Mouse (Mus musculus) right cerebral cortex, adult 2 months (tissue): ENCODE measurements around the gene Serinc5.

ENCODE experiments used
- DNase-seq, 2 experiments: peaks; one replicate each; pipeline ENCODE4 v3.0.0; 2021 to 2022; ENCODE audit warnings: low spot score in 2 of 2

Gene Serinc5

GRCm38 (mm10) chr13:92704189-92704588 is 93.3 kb downstream of the Serinc5 start:
- no peak for DNase-seq

GRCm38 (mm10) chr13:92705016-92705535 is 94.2 kb downstream of the Serinc5 start:
- DNase-seq = no peak

DNA sequence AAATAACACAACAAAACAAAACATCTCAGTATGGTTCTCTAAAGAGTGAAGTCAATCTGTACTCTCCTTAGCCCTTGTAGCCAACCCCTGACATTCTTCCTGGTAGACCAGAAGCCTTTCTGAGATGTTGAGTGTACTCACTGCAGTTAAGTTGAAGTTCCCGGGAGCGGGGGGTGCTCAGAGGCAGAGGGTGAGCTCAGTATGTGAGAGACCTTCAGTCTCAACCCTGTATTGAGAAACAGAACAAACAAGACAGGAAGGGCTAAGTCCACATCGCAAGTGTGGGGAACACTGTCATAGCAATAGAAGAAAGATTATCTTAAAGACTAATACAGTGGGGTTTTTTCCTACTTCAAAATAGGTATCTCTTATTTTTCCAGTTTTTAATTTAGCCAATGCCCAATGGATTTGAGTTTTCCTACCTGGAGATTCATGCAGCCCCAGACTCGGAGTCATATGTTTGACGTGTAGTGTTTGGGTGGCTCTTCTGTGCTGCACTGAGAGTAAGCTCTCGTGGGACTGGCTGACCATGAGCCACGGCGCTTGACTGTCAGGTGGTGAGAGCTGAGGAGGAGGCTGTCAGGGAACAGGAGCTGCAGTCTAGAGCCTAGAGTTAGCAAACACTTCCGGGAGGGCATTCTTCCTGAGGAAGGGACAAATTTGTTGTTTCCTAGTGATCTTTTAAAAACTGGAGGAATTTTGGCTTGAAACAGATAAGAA is 95.6 kb downstream of the Serinc5 start:
- no peak for DNase-seq

GRCm38 (mm10) chr13:92707941-92708340 is 97.0 kb downstream of the Serinc5 start:
- DNase-seq = no peak

- DNase-seq = no peak
Observed at GRCm38 (mm10) chr13:92708466-92708865, 97.6 kb downstream of the Serinc5 start.

DNA sequence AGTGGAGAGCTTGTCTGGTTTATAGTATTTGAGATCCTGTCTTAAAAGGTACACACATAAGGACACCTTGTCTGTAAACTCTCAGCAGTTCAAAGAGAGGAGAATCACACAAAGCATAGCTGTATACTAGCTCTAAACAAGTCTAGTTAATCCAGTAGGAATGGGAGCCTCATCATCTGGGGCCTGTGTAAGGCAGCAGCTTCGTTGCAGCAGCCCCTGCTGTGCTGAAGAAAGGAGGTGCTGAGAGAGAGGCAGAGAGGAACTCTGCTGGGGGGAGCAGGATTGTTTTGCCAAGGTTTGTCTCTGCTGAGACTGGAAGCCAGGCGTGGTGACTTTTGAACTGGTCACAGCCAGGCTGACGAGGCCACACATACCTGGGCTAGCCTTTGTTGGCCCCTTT is 98.6 kb downstream of the Serinc5 start:
- DNase-seq = no peak

DNA sequence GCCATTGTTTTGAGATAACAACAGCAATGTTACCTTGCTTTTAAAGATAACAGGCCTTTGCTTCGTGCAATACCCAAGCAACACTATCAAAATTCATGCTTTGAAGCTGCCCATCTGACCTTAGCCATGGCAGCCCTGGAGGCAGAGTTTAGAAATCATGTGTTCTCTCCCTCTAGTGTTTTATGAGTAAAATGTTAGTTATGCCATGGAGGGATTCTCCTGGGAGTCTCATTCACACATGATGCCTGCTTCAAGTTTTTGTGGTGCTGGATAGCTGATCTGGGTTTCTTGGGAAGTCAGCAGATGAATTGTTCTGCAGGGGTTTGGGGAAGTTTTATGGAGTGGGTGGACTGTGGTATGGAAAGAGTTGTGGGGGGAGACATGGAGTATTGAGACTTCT is 99.5 kb downstream of the Serinc5 start:
- DNase-seq = no peak

DNA sequence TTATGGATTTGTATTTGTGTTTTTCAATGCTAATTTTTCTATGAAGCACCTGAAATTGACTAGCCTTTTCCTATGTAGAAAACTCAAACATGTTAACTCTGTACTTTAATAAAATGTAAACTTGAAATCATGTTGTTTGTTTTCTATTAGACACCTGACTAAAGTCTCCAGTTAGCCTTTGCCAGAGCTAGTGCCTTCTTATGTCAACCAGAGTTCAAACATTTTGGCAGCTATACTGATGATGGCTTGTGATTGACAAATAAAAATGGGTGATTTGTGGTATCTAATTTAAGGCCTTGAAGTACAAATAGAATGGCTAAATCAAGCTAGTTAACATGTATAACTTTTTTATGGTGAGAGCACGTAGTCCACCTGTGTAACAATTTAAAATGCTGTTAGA is 100.9 kb downstream of the Serinc5 start:
- no peak for DNase-seq

DNA sequence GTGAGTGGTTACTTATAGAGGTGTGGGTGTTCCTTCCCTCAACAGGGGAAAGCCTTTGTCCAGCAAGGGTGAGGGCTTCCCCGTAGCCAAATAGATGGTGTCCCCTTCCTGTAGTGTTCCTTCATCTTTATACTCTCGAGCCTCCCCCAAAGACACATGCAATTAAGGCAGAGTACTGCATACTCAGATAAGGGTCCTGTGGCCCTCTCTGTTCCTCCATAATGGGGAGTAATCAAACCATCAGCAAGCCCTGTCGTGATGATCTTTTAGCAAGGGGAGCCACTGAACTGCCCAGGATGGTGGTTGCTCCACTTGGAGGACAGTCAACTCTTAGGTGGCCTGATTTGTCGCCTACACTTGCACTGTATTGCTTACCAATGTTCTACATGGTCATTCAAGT is 101.7 kb downstream of the Serinc5 start:
- no peak for DNase-seq

DNA sequence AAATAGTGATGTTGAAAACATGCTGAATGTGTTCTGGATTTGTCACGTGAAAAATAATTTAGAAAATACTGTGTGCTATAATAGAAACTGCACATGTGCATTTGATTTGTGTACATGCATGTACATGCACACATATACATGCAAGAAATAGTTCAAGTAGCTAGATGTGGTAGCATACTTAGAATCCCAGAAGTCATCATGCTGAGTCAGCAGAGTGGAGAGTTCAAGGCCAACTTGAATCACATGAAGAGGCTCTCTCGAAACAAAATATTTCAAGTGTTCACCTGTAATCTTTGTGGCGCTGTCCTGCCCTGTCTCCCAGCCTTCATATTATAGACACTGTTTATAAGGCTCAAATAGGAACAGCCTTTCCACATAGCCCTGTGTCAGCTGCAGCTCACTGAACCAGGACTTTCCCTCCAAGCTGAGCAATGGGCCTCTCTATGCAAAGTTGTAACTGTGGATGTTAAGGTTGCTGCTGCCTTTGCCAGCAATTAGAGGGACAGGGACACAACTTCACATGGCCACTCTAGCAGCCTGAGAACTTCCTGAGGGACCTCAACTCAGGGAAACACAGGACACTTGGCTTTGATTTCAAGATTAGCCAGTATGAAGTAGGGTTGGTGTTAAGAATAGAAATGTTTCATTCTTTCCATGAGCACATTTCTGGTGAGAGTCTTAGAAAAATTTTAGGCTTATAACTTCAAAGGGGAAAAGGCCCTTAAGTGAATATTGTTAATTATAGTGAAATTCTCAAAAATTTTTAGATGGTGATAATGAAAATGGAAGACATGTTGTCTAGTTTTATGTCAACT is 107.2 kb downstream of the Serinc5 start:
- no peak for DNase-seq

- DNase-seq = no peak
Observed at GRCm38 (mm10) chr13:92721006-92721405, 110.1 kb downstream of the Serinc5 start.

GRCm38 (mm10) chr13:92722389-92722788 is 111.5 kb downstream of the Serinc5 start:
- DNase-seq = no peak

GRCm38 (mm10) chr13:92729811-92730210 is 118.9 kb downstream of the Serinc5 start:
- peak in 1 of 2 experiments; percentile 22 for DNase-seq

DNA sequence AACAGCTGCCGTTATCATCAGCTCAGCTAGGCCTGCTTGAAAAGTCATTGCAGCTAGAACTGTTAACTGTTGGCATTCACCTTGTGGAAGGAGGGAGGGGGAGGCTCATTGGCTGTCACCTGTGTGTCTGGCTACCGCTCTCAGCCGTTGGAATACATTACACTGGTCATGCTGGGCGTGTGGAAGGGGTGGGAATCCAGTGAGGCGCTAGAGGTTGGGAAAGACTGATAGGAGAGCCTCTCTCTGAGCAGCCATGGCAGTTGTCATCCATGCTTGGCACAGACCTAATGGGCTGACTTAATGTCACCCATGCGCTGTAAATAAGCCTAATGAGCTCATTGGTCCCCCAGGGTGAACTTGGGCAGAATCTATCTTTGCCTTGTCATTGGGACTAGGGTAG is 120.9 kb downstream of the Serinc5 start:
- DNase-seq = no peak

- DNase-seq = no peak
Observed at GRCm38 (mm10) chr13:92732836-92733235, 121.9 kb downstream of the Serinc5 start.

DNA sequence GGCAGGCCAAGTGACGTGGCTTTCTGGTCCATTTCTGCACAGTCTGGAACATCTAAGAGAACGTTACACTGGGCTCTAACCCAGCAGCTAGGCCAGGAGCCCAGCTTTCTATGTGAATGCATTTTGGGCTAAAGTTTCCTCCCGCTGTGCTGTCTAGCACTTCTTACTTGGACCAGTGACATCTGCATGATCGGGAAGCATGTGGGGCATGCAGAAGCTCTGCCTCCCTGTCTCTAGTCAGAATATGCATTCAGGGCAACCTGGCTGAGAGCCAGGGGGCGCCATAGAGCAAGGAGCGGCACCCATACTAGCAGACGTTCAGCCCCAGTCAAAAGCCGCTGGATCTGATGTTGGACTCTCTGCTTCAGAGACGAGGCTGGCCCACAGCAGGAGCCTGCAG is 122.4 kb downstream of the Serinc5 start:
- DNase-seq = peak in 1 of 2 experiments; percentile 52

DNA sequence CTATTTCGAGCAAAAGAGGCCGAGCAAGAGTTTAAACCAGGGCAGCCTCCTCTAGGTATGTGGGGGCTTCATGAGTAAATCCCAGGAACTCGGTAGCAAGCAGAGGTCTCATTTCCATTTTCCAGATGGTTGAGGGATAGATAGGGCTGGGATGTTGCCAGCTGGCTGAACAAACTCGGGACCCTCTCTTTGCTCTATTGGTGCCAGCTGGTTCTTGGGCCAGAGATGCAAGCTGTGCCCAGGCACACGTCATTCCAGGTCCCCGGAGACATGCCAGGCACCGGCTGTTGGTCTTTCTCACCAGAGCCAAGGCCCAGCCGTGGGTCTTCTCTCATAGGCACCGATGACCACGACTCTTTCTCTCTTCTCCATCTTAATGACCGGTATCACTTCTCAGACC is 122.8 kb downstream of the Serinc5 start:
- DNase-seq = no peak

GRCm38 (mm10) chr13:92735693-92736092 is 124.8 kb downstream of the Serinc5 start:
- DNase-seq = no peak

- DNase-seq = no peak
Observed at GRCm38 (mm10) chr13:92736516-92737300, 125.8 kb downstream of the Serinc5 start.

- no peak for DNase-seq
Observed at GRCm38 (mm10) chr13:92738821-92739220, 127.9 kb downstream of the Serinc5 start.

- DNase-seq = no peak
Observed at GRCm38 (mm10) chr13:92739858-92740257, 129.0 kb downstream of the Serinc5 start.

GRCm38 (mm10) chr13:92740671-92741270 is 129.9 kb downstream of the Serinc5 start:
- DNase-seq = peak; percentile 37 to 57
